Mouse (Mus musculus) kidney, embryonic 16.5 days (tissue): ENCODE results near the gene Smim24. TPM values are rescaled to one million over a fixed set of nuclear protein-coding genes. Genes with fewer than 3 reads are reported as not detected.

ENCODE experiments used
- ATAC-seq: fragments of 200-750 bp; cut with Nextera tagmentation; 2 replicates; pipeline ENCODE4 v1.8.0; 2017; ENCODE audit warnings: moderate TSS enrichment; ENCODE audit not compliant: low FRiP score, low TSS enrichment
- H3K27ac ChIP-seq: fragments of 300-500 bp; sonication (generic); 2 replicates; pipeline ENCODE4 v1.5.1; 2014; ENCODE audit warnings: low read length
- H3K27me3 ChIP-seq: fragments of 300-500 bp; sonication (generic); 2 replicates; pipeline ENCODE4 v1.6.1; 2014; ENCODE audit warnings: low read length, control low read depth, mixed read lengths; ENCODE audit not compliant: insufficient read depth
- H3K36me3 ChIP-seq: fragments of 300-500 bp; sonication (generic); 2 replicates; pipeline ENCODE4 v1.6.1; 2014; ENCODE audit warnings: low read length, control low read depth, mixed read lengths; ENCODE audit not compliant: insufficient read depth
- H3K4me1 ChIP-seq: fragments of 300-500 bp; sonication (generic); 2 replicates; pipeline ENCODE4 v1.6.1; 2014; ENCODE audit warnings: low read length, control low read depth, mixed read lengths; ENCODE audit not compliant: insufficient read depth
- H3K4me2 ChIP-seq: fragments of 300-500 bp; sonication (generic); replicated peaks from 2 replicates; pipeline ENCODE4 v1.6.1; 2014; ENCODE audit warnings: low read depth, low read length
- H3K4me3 ChIP-seq: fragments of 300-500 bp; sonication (generic); 2 replicates; pipeline ENCODE4 v1.5.1; 2014; ENCODE audit warnings: mild to moderate bottlenecking, low read length
- H3K9ac ChIP-seq: fragments of 300-500 bp; sonication (generic); replicated peaks from 2 replicates; pipeline ENCODE4 v1.6.1; 2014; ENCODE audit warnings: low read length
- H3K9me3 ChIP-seq: fragments of 300-500 bp; sonication (generic); 2 replicates; pipeline ENCODE4 v1.6.1; 2016; ENCODE audit warnings: low read length, control low read depth
- WGBS: fragments of 180-500 bp; shearing (Covaris S2); extraction: QIAGEN DNeasy Blood & Tissue Kit; methylation state at CpG from one replicate; pipeline ENCODE4 v1.1.7; 2014; 5-methylcytosine and 5-hydroxymethylcytosine counted together
- polyA plus RNA-seq: library from polyadenylated mRNA; unstranded; fragments of >200 nt; fragmentation: Nextera tagmentation; extraction: Ambion mirVana; gene quantifications from 2 replicates; pipeline ENCODE4 v1.2.1, GENCODE M21; 2015

Gene Smim24
- polyA plus RNA-seq, 1 experiment from 2014 or later, result 44.1 TPM

- 58% methylated on average over 23 of the region's 23 CpGs for WGBS
- Histone ChIP-seq H3K4me3 (no peak overlapping the region), H3K4me2 (no peak overlapping the region), H3K27ac (peak overlapping the region; percentile 44; the same call in 1 of the 2 replicates), H3K27me3 (no peaks in the 10 kb centered on the region), H3K9ac (peak overlapping the region; percentile 31), H3K9me3 (no peaks in the 10 kb centered on the region), H3K4me1 (peaks cover 39% of the 10 kb centered on the region), H3K36me3 (peaks cover 29% of the 10 kb centered on the region)
- peak; percentile 37 for ATAC-seq
Observed at GRCm38 (mm10) chr10:81389801-81390677, 2.8 kb upstream of the Smim24 start.

DNA sequence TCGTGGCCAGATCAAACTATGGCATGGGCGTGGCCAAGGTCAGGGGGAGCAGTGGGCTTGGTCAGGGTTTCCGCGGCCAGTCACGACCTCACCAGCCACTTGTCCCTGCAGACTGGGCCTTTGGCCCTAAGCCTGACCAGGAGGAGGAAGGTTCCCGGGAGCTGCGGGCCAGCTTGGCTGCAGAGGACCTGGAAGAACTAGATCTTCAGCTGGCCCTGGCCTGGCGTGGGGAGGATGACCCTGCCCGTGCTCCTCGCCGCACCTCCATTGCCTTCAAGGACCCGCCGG, 2.2 kb upstream of the Smim24 start:
- ATAC-seq, result no peak
- no peak overlapping the region for H3K9ac ChIP-seq
- no peak overlapping the region for H3K4me2 ChIP-seq
- peaks cover 33% of the 10 kb centered on the region for H3K4me1 ChIP-seq
- H3K9me3 ChIP-seq, result no peaks in the 10 kb centered on the region
- peaks cover 29% of the 10 kb centered on the region for H3K36me3 ChIP-seq
- 93% methylated on average over 13 of the region's 13 CpGs for WGBS
- no peaks in the 10 kb centered on the region for H3K27me3 ChIP-seq
- H3K27ac ChIP-seq, result no peak overlapping the region
- H3K4me3 ChIP-seq, result no peak overlapping the region

DNA sequence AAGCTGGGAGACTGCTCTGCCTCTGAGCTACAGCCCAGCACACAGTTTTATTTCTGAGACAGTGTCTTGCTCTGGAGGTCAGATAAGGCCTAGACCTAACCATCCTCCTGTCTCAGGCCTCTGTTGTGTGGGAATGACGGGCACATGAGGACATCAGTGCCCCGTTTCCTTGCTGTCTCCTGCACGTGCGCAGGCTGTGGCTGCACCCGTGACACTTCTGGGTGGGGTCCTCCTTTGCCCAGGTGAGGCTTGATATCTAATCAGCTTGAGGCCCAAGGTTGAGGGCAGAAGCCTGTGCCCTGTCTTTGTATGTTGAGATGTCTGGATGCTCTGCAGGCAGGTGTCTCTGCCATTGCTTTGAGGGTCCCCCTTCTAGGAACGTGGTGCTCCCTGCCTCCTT, 581 bp upstream of the Smim24 start:
- H3K9ac ChIP-seq, result no peak overlapping the region
- WGBS, result 85% methylated on average over 6 of the region's 6 CpGs
- H3K27ac ChIP-seq, result no peak overlapping the region
- H3K4me2 ChIP-seq, result no peak overlapping the region
- no peak for ATAC-seq
- no peaks in the 10 kb centered on the region for H3K27me3 ChIP-seq
- H3K9me3 ChIP-seq, result no peaks in the 10 kb centered on the region
- peaks cover 35% of the 10 kb centered on the region for H3K4me1 ChIP-seq
- H3K4me3 ChIP-seq, result no peak overlapping the region
- peaks cover 23% of the 10 kb centered on the region for H3K36me3 ChIP-seq

GRCm38 (mm10) chr10:81393456-81394063, 709 bp downstream of the Smim24 start:
- Histone ChIP-seq H3K9me3 (no peaks in the 10 kb centered on the region), H3K9ac (peak overlapping the region; percentile 62), H3K36me3 (peaks cover 14% of the 10 kb centered on the region; the same call in 1 of the 2 replicates), H3K27me3 (no peaks in the 10 kb centered on the region), H3K27ac (peak overlapping the region; percentile 44), H3K4me1 (peaks cover 35% of the 10 kb centered on the region), H3K4me3 (peak overlapping the region; percentile 36), H3K4me2 (peak overlapping the region; percentile 56)
- peak; percentile 7; the same call in 1 of the 2 replicates for ATAC-seq
- WGBS, result 7% methylated on average over 19 of the region's 19 CpGs

- peaks cover 26% of the 10 kb centered on the region; the same call in 1 of the 2 replicates for H3K36me3 ChIP-seq
- H3K9me3 ChIP-seq, result no peaks in the 10 kb centered on the region
- H3K9ac ChIP-seq, result no peak overlapping the region
- no peak for ATAC-seq
- H3K27me3 ChIP-seq, result no peaks in the 10 kb centered on the region
- peaks cover 25% of the 10 kb centered on the region for H3K4me1 ChIP-seq
- H3K27ac ChIP-seq, result no peak overlapping the region
- 20% methylated on average over 5 of the region's 5 CpGs for WGBS
- H3K4me2 ChIP-seq, result no peak overlapping the region
- no peak overlapping the region for H3K4me3 ChIP-seq
Observed at GRCm38 (mm10) chr10:81395127-81395526, 2.3 kb downstream of the Smim24 start.

DNA sequence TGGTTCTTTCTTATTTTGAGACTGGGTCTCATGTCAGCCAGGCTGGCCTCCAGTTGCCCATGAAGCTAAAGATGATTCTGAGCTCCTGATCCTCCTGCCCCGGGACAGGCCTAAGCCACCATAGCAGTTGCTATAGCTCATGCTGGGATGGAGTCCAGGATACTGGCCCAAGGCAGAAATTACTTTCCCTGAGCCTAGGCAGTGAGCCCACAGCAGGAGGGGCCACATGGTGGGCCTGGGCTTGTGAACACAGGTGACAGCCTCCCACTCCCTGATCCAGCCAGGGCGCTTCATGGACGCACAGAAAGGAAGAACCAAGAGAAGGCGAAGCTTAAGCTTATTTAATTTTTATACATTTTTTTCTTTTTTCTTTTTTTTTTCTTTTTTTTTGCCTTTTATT, 3.0 kb downstream of the Smim24 start:
- WGBS, result 88% methylated on average over 4 of the region's 4 CpGs
- Histone ChIP-seq H3K27ac (no peak overlapping the region), H3K4me3 (no peak overlapping the region), H3K4me1 (peaks cover 29% of the 10 kb centered on the region), H3K36me3 (peaks cover 29% of the 10 kb centered on the region; the same call in 1 of the 2 replicates), H3K9ac (0 out of 2 replicates have a peak overlapping the region, but pooled peaks have one; percentile 19), H3K9me3 (no peaks in the 10 kb centered on the region), H3K27me3 (no peaks in the 10 kb centered on the region), H3K4me2 (no peak overlapping the region)
- ATAC-seq, result no peak

- Histone ChIP-seq H3K27ac (no peak overlapping the region), H3K9ac (peak overlapping the region; percentile 31; the same call in 1 of the 2 replicates), H3K36me3 (peaks cover 29% of the 10 kb centered on the region; the same call in 1 of the 2 replicates), H3K9me3 (no peaks in the 10 kb centered on the region), H3K4me2 (no peak overlapping the region), H3K4me3 (no peak overlapping the region), H3K4me1 (peaks cover 37% of the 10 kb centered on the region), H3K27me3 (no peaks in the 10 kb centered on the region)
- ATAC-seq, result no peak
- WGBS, result 76% methylated on average over 5 of the region's 5 CpGs
Observed at GRCm38 (mm10) chr10:81396749-81397148, 3.9 kb downstream of the Smim24 start.

DNA sequence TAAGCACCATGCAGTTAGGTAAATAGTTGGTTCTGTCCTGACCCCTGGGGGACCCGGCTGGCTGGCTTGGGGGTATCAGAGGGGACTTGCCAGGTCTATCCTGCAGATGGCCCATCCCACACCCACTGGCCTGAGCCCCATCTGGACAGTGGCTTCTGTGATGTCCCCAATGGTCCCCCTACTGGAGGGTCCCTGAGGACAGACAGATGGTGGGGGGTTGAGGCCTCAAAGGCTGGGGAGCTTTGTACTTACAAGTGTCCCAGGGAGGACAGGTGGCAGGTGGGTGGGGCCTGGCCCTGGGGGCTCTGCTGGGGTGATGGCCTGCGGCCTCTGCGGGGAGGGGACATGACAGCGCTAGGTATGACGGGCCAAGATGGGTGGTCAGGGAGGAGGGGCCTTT, 6.4 kb downstream of the Smim24 start:
- WGBS, result 62% methylated on average over 5 of the region's 5 CpGs
- Histone ChIP-seq H3K4me2 (no peak overlapping the region), H3K4me1 (peaks cover 40% of the 10 kb centered on the region), H3K27ac (no peak overlapping the region), H3K36me3 (peaks cover 30% of the 10 kb centered on the region; the same call in 1 of the 2 replicates), H3K9me3 (no peaks in the 10 kb centered on the region), H3K9ac (no peak overlapping the region), H3K27me3 (no peaks in the 10 kb centered on the region), H3K4me3 (no peak overlapping the region)
- no peak for ATAC-seq

GRCm38 (mm10) chr10:81399798-81400308, 7.0 kb downstream of the Smim24 start:
- Histone ChIP-seq H3K4me2 (no peak overlapping the region), H3K27me3 (no peaks in the 10 kb centered on the region), H3K27ac (no peak overlapping the region), H3K4me3 (no peak overlapping the region), H3K9ac (no peak overlapping the region), H3K36me3 (peaks cover 35% of the 10 kb centered on the region; the same call in 1 of the 2 replicates), H3K4me1 (peaks cover 44% of the 10 kb centered on the region), H3K9me3 (no peaks in the 10 kb centered on the region)
- 84% methylated on average over 18 of the region's 18 CpGs for whole genome bisulfite sequencing
- no peak for ATAC-seq
